Mouse (Mus musculus): ENCODE results near the gene Crhbp.
A peak's percentile ranks its signal among the peaks of the same experiment; 100 is the strongest.

Gene Crhbp

DNA sequence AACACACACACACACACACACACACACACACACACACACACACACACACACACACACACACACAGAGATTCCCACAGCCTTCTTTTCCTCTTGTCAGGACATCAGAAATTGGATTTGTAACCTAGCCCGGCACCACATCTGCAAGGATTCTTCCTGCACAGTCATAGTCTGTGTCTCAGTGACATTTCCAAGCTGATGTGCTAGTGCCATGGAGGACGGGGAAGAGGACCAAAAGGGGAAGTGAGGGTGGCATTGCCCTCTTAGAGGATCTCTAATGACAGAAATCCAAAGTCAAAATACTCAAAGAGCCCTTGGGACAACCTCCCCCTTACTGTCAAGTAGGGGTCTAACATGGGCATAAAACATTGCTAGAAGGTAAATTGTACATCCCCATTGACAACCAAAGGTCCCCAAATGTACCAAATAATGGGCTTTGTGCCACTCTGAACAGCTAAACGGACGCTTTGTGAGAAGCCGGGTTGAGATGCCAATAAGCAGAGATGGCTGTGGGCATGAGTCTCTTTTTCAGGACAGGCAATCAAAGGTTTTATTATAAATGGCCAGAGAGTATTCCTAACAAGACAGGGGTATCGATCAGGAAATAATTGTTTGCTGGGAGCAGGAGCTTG, 26.0 kb downstream of the Crhbp start:
- DNase-seq, result no peak

DNA sequence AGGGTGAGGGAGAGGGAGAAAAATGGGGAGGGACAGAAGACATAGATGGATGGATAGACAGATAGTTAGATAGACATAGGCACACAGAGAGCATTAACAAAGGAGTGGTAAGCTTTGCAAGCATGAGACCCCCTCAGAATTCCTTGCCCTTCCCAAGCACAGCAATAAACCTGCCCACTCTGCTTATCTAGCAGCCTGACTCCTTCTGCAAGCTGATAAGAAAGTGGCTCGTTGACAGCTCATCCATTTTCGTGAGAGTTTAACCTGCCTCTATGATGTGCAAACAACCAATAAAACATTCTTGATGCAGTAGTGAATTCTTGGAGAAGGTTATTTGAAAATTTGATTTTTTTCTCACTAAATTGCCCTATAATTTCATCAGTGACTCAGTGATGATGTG, 32.5 kb downstream of the Crhbp start:
- no peak for DNase-seq

DNA sequence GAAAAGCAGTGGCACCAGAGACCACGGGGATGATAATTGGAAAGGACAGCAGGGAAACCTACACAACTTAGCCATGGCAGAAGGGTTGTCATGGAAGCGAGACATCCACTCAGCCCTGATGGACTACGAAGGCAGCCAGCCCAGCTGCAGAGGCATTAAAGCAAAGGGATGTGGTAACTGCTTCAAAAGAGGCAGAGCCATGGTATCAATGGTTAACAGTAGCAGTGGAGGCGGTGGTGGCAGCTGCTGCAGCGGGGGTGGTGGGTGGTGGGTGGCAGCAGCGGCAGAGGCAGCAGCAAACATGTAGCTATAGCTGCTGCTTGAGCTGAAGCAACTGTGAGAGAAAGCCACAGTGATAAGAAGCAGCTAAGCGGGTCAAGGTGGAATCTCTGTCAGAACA, 51.5 kb downstream of the Crhbp start:
- DNase-seq, result no peak

DNA sequence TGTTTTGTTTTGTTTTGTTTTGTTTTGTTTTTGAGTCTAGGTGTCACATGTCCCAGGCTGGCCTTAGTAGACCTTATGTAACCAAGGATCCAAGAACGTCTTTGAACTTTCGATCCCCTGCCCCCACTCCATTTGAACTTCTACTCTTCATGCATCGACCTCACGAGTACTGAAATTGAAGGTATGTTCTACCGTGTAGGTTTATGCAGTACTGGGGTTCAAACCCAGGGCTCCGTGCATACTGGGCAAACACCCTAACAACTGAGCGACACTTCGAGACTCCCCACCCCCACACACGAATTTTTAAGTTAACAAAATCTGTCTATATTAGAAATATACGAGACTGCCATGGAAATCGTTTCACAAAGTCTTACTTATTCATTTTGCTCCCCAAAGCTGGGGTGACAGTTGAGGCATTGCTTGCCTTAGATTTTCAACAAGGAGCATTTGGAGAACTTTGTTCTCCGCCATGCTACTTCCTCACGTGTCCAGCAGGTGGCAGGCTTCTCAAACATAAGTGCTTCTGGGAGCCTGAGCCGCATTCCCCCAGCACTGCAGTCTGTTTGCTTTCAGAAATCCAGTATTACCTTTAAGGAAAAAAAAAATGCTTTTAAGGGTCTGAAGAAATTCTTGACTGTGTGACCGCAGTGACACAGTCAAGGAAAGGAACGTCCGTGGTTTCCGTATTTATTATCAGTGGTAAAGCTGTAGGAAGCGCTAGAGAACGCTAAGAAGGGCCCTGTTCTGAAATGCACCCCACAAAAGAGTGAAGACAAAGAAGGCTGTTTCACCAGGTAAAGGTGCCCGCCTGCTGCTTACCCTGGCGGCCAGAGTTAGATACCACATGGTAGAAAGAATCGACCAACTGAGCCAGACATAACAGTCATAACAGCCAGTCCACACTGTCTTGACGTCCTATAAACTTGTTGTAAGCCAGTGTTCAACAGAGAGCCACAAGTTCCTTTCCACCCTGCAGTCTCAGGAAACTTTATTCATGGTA, 54.6 kb downstream of the Crhbp start:
- peak; percentile 88 to 89 for DNase-seq

DNA sequence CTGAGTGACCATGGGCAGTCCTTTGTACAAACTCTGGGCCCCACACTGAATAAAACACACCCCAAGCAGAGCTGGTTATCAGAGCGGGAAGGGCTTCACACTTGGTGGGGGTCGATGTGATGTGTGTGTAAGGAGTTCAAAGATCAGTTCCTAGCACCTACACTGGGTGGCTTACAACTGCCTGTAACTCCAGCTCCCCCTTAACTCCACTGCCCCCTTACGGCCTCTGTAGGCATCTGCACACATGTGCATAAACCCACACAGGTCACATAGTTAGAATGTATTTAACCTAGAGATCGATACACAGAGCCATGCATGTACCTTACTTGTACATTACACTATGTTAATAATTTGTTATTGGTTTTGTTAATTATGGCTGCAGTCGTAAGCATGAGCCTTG, 56.5 kb downstream of the Crhbp start:
- DNase-seq, result no peak

DNA sequence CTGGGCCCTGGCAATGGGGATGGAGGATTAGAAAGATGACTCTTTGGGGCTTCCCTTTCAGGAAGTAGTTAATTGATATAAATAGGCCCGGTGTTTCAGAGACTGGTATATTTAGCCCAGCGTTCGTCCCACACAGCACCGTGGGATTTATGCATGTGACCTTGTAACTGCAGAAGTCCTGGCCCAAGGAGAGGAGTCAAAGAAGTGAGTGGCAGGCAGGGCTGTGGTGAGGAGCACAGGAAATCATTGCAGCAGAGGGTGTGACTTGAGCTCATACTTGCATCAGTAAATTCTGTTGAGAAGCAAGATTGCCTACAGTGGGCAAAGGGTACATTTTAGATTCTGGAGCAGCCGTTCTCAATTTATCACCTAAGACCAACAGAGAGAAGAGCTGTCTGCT, 62.3 kb downstream of the Crhbp start:
- DNase-seq, result no peak

Data from kidney, postnatal 4 days (tissue).